Mouse (Mus musculus) ES-E14 (cell line): ENCODE results near the gene Nipal1.

Experiments used
- CHD2 ChIP-seq: IDR thresholded peaks from 2 replicates; pipeline ENCODE4 v1.6.1; 2014; ENCODE audit warnings: mild to moderate bottlenecking, low read depth, low read length, inconsistent platforms
- HCFC1 ChIP-seq: IDR thresholded peaks from 2 replicates; pipeline ENCODE4 v1.6.1; 2012; ENCODE audit warnings: low read length, inconsistent platforms, borderline replicate concordance; ENCODE audit not compliant: insufficient read depth
- MAFK ChIP-seq: IDR thresholded peaks from 2 replicates; pipeline ENCODE4 v1.6.1; 2014; ENCODE audit warnings: mild to moderate bottlenecking, low read depth, low read length, inconsistent platforms; ENCODE audit not compliant: insufficient read depth
- ZC3H11A ChIP-seq: IDR thresholded peaks from 2 replicates; pipeline ENCODE4 v1.6.1; 2012; ENCODE audit warnings: low read depth, mild to moderate bottlenecking, inconsistent platforms, low read length, borderline replicate concordance

GRCm38 (mm10) chr5:72640072-72640471, 7.5 kb upstream of the Nipal1 start:
- no peak for TF ChIP-seq ZC3H11A
- TF ChIP-seq CHD2: no peak
- TF ChIP-seq HCFC1: no peak
- TF ChIP-seq MAFK: no peak
